9 mouse cellular contexts compared by ENCODE assay signal in the genomic region with DNA sequence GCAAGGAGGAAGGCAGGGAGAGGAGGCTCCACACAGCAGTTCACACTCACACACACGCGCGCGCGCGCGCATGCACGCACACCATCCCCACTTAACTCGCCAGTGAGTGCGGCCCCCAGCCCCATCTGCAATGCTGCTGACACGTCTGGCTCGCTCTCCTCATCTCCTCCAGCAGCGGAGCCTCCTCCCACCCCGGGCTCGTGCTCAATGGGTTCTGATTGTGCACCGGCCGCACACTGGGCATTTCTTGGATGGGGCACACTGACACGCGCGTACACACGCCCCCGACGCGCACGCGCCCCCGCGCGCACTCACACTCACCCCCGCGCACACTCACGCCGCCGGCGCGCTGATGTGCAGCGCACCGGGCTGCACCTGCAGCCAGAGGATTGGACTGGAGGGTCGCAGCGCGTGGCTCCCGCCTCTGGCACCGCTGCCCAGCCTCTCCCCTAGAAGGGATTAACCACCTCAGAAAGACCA. TPM values are rescaled to one million over a fixed set of nuclear protein-coding genes. Genes with fewer than 3 reads are reported as not detected.
DNase-seq lines count a peak whose midpoint lies in the region; ATAC-seq and TF ChIP-seq lines count a peak whose summit lies in the region.
"Had no signal": no experiment of that assay in that cellular context is flagged by ENCODE, and none has a peak within 500 bp of the region (broad histone marks: within the 10 kb centered on the region; RNA-seq: fewer than 3 reads in every experiment).

No protein-coding gene starts in this region.

- peak overlapping the region; percentile 35 for H3K4me3 ChIP-seq in kidney, postnatal 0 days (replicated peaks; ENCODE audit: low read depth, low read length)
- peak overlapping the region; percentile 62 for H3K4me3 ChIP-seq in neural tube, embryonic 15.5 days (replicated peaks)

- H3K27ac ChIP-seq in kidney, postnatal 0 days = no peak overlapping the region
- H3K27ac ChIP-seq in neural tube, embryonic 15.5 days (replicated peaks) = peak overlapping the region; percentile 95

- under 1% methylated on average over 43 of the region's 43 CpGs for WGBS in kidney, postnatal 0 days
- 2% methylated on average over 43 of the region's 43 CpGs for WGBS in neural tube, embryonic 15.5 days

- H3K9ac ChIP-seq in kidney, postnatal 0 days (ENCODE audit: low read depth, low read length) = no peak overlapping the region
- H3K9ac ChIP-seq in neural tube, embryonic 15.5 days (replicated peaks) = peak overlapping the region; percentile 76

- intact Hi-C loops in left cerebral cortex, postnatal 14 days (cut with DNase I) = loop anchor here (2.0 to 5.0 kb wide), 4 partner anchors 65 to 730 kb away; no protein-coding TSS in a partner anchor

- no peak for DNase-seq in kidney, postnatal 0 days (ENCODE audit: low spot score)
- no peak for DNase-seq in kidney, adult 9 months
- DNase-seq in cerebellum, postnatal 4 days (ENCODE audit: low spot score in 2 of 2) = peak; percentile 28 to 68
- peak; percentile 82 to 91 for DNase-seq in left cerebral cortex, postnatal 14 days (ENCODE audit: low spot score in 2 of 2)
- DNase-seq in urinary bladder, postnatal 14 days (ENCODE audit: low spot score) = no peak

- no peaks in the 10 kb centered on the region for H3K36me3 ChIP-seq in kidney, postnatal 0 days (ENCODE audit: insufficient read depth, low read length)
- H3K36me3 ChIP-seq in neural tube, embryonic 15.5 days = no peaks in the 10 kb centered on the region

- TF ChIP-seq CTCF in kidney, postnatal 0 days (IDR thresholded peaks at IDR 0.05; ENCODE audit: low read depth) = no peak

- no peak for ATAC-seq in kidney, postnatal 0 days (replicated peaks; ENCODE audit: low FRiP score, low read depth)
- ATAC-seq in granulocyte monocyte progenitor cell, adult 5-6 weeks (replicated peaks; ENCODE audit: poor library complexity, severe bottlenecking) = peak; percentile 20; the same call in 1 of the 2 replicates
- ATAC-seq in neural tube, embryonic 15.5 days (ENCODE audit: low FRiP score) = peak; percentile 80
- ATAC-seq in inflammation-experienced regulatory T-cells, adult 6 months = no peak

- H3K27me3 ChIP-seq in kidney, postnatal 0 days (ENCODE audit: insufficient read depth, low read length) = peaks cover 19% of the 10 kb centered on the region; the same call in 1 of the 2 replicates
- H3K27me3 ChIP-seq in neural tube, embryonic 15.5 days (replicated peaks) = no peaks in the 10 kb centered on the region

- H3K4me2 ChIP-seq in kidney, postnatal 0 days (ENCODE audit: low read length) = peak overlapping the region; percentile 78
- peak overlapping the region; percentile 69 for H3K4me2 ChIP-seq in neural tube, embryonic 15.5 days

- H3K4me1 ChIP-seq in kidney, postnatal 0 days (replicated peaks; ENCODE audit: insufficient read depth, low read length) = 0 out of 2 replicates have a peak, but pooled peaks cover 5% of the 10 kb centered on the region
- H3K4me1 ChIP-seq in neural tube, embryonic 15.5 days = peaks cover 29% of the 10 kb centered on the region

- no peaks in the 10 kb centered on the region for H3K9me3 ChIP-seq in kidney, postnatal 0 days (replicated peaks; ENCODE audit: low read length)
- no peaks in the 10 kb centered on the region for H3K9me3 ChIP-seq in neural tube, embryonic 15.5 days (replicated peaks)

RNA-seq across cellular contexts. Expression of gene Grin2b, which starts 1.1 kb away (rescaled TPM):
- polyA plus RNA-seq in kidney, postnatal 0 days (2015; fragmentation: Nextera tagmentation; extraction: Ambion mirVana) = 0.05 and 0.72 TPM in 2 replicates
- not detected in 2 replicates for total RNA-seq in granulocyte monocyte progenitor cell, adult 5-6 weeks (2014; fragmentation: Nextera tagmentation)
- total RNA-seq in granulocyte monocyte progenitor cell, adult 5-6 weeks (2017) = not detected in 2 replicates
- 100 to 1,000 TPM; 328 to 355 TPM for total RNA-seq in left cerebral cortex, postnatal 14 days (2021)
- 63.0 and 82.8 TPM in 2 replicates for polyA plus RNA-seq in neural tube, embryonic 15.5 days (2015; fragmentation: Nextera tagmentation; extraction: Ambion mirVana)
- under 1 TPM in 1 of 3 experiments, not detected in 2; 0.23 TPM for polyA plus RNA-seq in inflammation-experienced regulatory T-cells, adult 6 months (2017; shearing (Covaris generic))
- total RNA-seq: neutrophil, adult 5-6 weeks had no signal

Comparison
In these comparisons a context has a peak if more than half of its experiments do, and no peak if none do; other contexts are left out.
1. ATAC-seq: peak in granulocyte monocyte progenitor cell, adult 5-6 weeks (single experiment) and neural tube, embryonic 15.5 days (single experiment); none in kidney, postnatal 0 days (single experiment) and inflammation-experienced regulatory T-cells, adult 6 months (single experiment).
2. DNase-seq: peak in cerebellum, postnatal 4 days (2 of 2) and left cerebral cortex, postnatal 14 days (2 of 2); none in kidney, postnatal 0 days (single experiment), kidney, adult 9 months (single experiment) and urinary bladder, postnatal 14 days (single experiment).
3. RNA of gene Grin2b, which starts 1.1 kb away (polyA plus RNA-seq): 63.0 to 82.8 TPM in neural tube, embryonic 15.5 days; 0.05 to 0.72 TPM in kidney, postnatal 0 days and 0.23 TPM in inflammation-experienced regulatory T-cells, adult 6 months; every median in the first group is over 10 times any median in the second.